Mouse (Mus musculus) embryonic facial prominence, embryonic 13.5 days (tissue): ENCODE data around the gene Fabp1. TPM values are rescaled to one million over a fixed set of nuclear protein-coding genes. Genes with fewer than 3 reads are reported as not detected.

Experiments used
- ATAC-seq: fragments of 200-750 bp; cut with Nextera tagmentation; 2 replicates; pipeline ENCODE4 v1.8.0; 2017; ENCODE audit warnings: low read depth; ENCODE audit not compliant: insufficient number of reproducible peaks, insufficient read depth, low FRiP score, low TSS enrichment
- H3K27ac ChIP-seq: fragments of 300-500 bp; sonication (generic); 2 replicates; pipeline ENCODE4 v1.5.1; 2015; ENCODE audit warnings: moderate library complexity, mild to moderate bottlenecking, inconsistent platforms
- H3K27me3 ChIP-seq: fragments of 300-500 bp; sonication (generic); 2 replicates; pipeline ENCODE4 v1.6.1; 2015; ENCODE audit warnings: mild to moderate bottlenecking, inconsistent platforms
- H3K36me3 ChIP-seq: fragments of 300-500 bp; sonication (generic); 2 replicates; pipeline ENCODE4 v1.6.1; 2015; ENCODE audit warnings: mild to moderate bottlenecking, inconsistent platforms
- H3K4me1 ChIP-seq: fragments of 300-500 bp; sonication (generic); 2 replicates; pipeline ENCODE4 v1.6.1; 2015; ENCODE audit warnings: inconsistent platforms
- H3K4me2 ChIP-seq: fragments of 300-500 bp; sonication (generic); 2 replicates; pipeline ENCODE4 v1.6.1; 2015; ENCODE audit warnings: moderate library complexity, mild to moderate bottlenecking, inconsistent platforms
- H3K4me3 ChIP-seq: fragments of 300-500 bp; sonication (generic); 2 replicates; pipeline ENCODE4 v1.5.1; 2015; ENCODE audit warnings: mild to moderate bottlenecking, inconsistent platforms
- H3K9ac ChIP-seq: fragments of 300-500 bp; sonication (generic); 2 replicates; pipeline ENCODE4 v1.6.1; 2015; ENCODE audit warnings: mild to moderate bottlenecking, inconsistent platforms
- H3K9me3 ChIP-seq: fragments of 300-500 bp; sonication (generic); 2 replicates; pipeline ENCODE4 v1.6.1; 2016; ENCODE audit warnings: inconsistent platforms
- WGBS: fragments of 180-500 bp; shearing (Covaris S2); methylation state at CpG from one replicate; pipeline ENCODE4 v1.1.7; 2015; ENCODE audit warnings: mixed read lengths; 5-methylcytosine and 5-hydroxymethylcytosine counted together
- polyA plus RNA-seq: library from polyadenylated mRNA; unstranded; fragments of >200 nt; fragmentation: Nextera tagmentation; extraction: Ambion mirVana; gene quantifications from 2 replicates; pipeline ENCODE4 v1.2.1, GENCODE M21; 2015

The Fabp1 gene
- polyA plus RNA-seq, 1 experiment from 2014 or later, result not detected

DNA sequence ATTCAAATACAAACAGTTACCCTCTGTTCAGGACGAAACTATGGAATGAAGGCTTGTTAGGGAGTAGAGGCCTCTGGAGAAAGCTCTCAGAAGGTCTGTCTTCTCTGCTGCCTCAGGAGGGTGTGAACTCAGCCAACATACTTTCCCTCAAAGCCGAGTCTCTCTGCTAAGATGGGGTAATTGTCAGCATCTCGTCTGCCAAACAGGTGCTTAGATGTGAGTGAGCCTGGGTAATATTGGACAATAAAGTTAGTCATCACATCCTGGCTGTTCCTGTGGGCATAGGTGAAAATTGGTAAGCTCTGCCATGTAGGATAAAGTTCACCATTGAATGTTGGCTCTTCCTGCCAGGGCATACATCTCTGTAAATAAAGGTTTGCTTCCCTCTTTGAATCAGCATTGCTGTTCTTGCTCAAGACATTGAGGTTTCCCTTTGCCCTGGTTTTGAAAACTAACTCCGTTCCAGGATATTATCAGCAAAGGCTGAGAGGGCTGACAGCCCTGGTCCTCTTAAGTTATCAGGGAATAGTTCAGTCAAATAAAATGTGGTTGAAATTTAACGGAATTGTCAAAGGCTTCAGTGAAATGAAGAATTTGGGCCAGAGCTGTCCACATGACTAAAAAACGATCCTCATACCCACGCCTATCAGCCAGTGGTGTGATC, 14.6 kb upstream of the Fabp1 start:
- H3K27ac ChIP-seq, result no peak overlapping the region
- H3K9ac ChIP-seq, result no peak overlapping the region
- H3K27me3 ChIP-seq, result no peaks in the 10 kb centered on the region
- WGBS, result 80% methylated on average over 7 of the region's 7 CpGs
- H3K36me3 ChIP-seq, result no peaks in the 10 kb centered on the region
- H3K4me1 ChIP-seq, result no peaks in the 10 kb centered on the region
- ATAC-seq, result no peak
- H3K4me2 ChIP-seq, result no peak overlapping the region
- H3K9me3 ChIP-seq, result no peaks in the 10 kb centered on the region
- no peak overlapping the region for H3K4me3 ChIP-seq

DNA sequence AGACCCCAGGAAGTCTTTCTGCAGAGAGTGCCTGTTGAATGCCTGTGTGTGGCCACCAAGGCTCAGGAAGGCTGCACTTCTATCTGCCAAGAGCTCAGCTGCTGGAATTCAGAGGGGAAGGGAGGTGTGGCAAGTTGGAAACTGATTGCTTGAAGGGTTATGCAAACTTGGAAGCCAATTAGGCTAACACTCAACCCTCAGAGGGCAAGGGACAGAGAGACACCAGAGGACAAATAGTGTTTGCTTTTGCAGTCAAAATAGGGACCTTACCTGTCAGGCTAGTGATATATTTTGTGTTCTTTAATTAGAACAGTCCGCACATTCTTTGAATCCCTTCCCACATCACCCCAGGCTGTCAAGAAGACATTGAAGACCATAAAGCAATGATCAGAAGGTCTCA, 10.0 kb upstream of the Fabp1 start:
- Histone ChIP-seq H3K9ac (no peak overlapping the region), H3K4me3 (no peak overlapping the region), H3K27me3 (no peaks in the 10 kb centered on the region), H3K9me3 (no peaks in the 10 kb centered on the region), H3K27ac (no peak overlapping the region), H3K36me3 (no peaks in the 10 kb centered on the region), H3K4me2 (no peak overlapping the region), H3K4me1 (no peaks in the 10 kb centered on the region)
- WGBS, result 59% methylated on average over 1 of the region's 1 CpGs
- ATAC-seq, result no peak

DNA sequence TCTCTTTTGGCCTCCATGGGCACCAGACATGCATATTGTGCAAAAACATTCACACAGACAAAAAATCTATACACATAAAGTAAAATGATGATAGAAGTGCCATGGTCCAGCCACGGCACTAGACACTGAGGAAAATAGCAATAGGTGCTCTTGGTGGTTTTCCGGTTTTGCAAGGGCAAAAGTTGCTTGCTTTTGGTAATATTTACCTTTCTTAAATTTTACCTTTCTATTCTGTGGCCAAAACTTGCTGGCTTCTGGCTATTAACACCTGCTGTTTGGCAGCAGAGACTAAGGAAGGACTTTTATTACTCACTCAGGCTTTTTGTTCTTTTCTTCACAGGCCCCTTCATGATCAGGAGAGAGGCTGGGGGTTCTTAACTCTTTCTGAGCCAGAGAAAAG, 9.1 kb upstream of the Fabp1 start:
- no peak overlapping the region for H3K4me2 ChIP-seq
- H3K27me3 ChIP-seq, result no peaks in the 10 kb centered on the region
- WGBS, result 87% methylated on average over 2 of the region's 2 CpGs
- no peaks in the 10 kb centered on the region for H3K4me1 ChIP-seq
- H3K36me3 ChIP-seq, result no peaks in the 10 kb centered on the region
- H3K9ac ChIP-seq, result no peak overlapping the region
- no peak overlapping the region for H3K27ac ChIP-seq
- H3K9me3 ChIP-seq, result no peaks in the 10 kb centered on the region
- H3K4me3 ChIP-seq, result no peak overlapping the region
- ATAC-seq, result no peak

DNA sequence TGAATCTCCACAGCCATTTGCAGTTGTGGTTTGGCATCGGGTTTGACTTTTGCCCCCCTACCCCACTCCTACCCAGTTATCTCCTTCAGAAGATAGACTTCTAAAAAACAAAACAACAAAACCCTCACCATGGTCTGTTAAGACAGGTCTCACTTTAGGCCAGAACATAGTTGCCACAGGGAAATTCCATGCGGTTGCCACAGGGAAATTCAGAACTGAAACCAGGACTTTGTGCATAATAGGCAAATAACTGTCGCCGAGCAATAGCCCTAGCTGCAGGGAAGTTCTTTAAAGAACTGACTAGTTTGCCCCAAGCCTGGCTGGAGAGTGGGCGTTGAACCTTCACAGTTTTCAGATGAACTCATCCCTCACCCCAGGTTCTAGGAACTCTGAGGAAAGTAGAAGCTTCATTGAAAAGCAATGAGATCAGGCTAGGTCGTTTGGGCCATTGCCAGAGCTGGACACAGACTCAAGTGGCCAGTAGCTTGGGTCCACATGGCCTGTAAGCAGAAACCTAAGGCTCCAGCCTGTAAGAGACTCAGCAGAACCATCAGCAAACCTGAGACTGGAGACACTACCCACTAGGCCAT, 6.4 kb upstream of the Fabp1 start:
- Histone ChIP-seq H3K4me1 (no peaks in the 10 kb centered on the region), H3K9me3 (no peaks in the 10 kb centered on the region), H3K4me2 (no peak overlapping the region), H3K36me3 (no peaks in the 10 kb centered on the region), H3K4me3 (no peak overlapping the region), H3K27ac (no peak overlapping the region), H3K27me3 (no peaks in the 10 kb centered on the region), H3K9ac (no peak overlapping the region)
- WGBS, result 78% methylated on average over 6 of the region's 6 CpGs
- no peak for ATAC-seq

DNA sequence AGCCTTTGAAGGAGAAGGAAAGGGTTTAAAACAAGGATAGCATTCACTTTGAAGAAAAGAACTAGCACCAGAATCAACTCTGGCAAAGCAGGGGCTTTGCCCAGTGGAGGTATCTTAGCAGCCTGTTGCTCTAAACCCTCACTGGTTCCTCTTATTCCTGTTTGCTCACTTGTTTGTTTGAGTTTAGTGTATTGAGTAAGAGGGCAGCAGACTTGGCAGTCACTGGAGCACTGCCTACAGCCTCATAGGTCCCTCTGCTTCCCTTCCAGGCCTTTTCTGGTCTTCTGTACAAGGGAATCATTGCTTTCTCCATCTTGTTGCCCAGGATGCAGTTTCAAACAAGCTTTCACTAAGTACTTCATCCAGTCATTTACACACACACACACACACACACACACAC, 3.5 kb upstream of the Fabp1 start:
- H3K27ac ChIP-seq, result no peak overlapping the region
- ATAC-seq, result no peak
- no peaks in the 10 kb centered on the region for H3K36me3 ChIP-seq

DNA sequence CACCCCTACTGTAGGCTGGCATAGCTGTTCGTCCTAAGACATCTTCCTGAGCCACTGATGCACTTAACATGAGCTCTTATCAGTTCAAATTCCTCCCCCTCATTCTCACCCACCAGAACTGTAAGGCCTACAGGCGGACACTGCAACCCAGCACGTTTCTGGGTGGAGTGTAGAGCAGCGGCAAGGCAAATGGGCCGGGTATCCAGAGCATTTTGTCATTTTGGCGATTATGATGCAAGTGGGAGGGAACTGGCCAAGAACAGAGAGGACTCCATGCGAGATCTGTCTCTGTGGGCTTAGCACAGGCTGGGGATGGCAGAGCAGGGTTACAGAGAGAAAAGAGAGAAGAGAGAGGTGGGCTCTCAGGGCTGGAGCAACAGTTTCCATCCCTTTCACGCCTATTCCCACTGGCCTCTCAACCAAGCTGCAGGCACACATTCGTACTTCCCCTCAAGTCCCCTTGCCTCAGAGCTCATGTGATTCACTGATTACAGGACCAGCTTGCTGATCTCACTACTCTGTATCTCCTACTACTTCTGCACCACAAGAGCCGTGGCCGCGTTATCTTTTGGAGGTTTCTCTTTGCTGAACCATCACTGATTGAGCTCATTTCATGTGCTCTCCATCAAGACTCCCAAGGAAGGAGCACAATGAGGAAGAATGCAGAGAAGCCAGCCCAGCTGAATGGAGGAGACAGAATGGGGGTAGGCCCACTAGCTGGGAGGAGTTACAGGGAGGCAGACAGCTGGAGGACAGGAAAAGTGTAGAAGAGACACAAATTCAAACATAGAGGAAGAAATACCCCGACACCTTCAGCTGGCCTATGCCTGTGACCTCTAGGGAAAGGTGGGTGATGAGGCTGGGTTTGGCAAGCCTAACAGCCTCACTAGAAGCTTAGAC, 1.7 kb upstream of the Fabp1 start:
- Histone ChIP-seq H3K27ac (no peak overlapping the region), H3K9ac (no peak overlapping the region), H3K9me3 (no peaks in the 10 kb centered on the region), H3K27me3 (no peaks in the 10 kb centered on the region), H3K36me3 (no peaks in the 10 kb centered on the region), H3K4me2 (no peak overlapping the region), H3K4me3 (no peak overlapping the region), H3K4me1 (no peaks in the 10 kb centered on the region)
- 84% methylated on average over 13 of the region's 13 CpGs for WGBS
- ATAC-seq, result no peak

More for the DNA sequence above, 3.5 kb upstream of the Fabp1 start:
- no peak overlapping the region for H3K4me3 ChIP-seq
- no peaks in the 10 kb centered on the region for H3K9me3 ChIP-seq
- no peaks in the 10 kb centered on the region for H3K27me3 ChIP-seq
- H3K4me1 ChIP-seq, result no peaks in the 10 kb centered on the region
- H3K4me2 ChIP-seq, result no peak overlapping the region
- H3K9ac ChIP-seq, result no peak overlapping the region

DNA sequence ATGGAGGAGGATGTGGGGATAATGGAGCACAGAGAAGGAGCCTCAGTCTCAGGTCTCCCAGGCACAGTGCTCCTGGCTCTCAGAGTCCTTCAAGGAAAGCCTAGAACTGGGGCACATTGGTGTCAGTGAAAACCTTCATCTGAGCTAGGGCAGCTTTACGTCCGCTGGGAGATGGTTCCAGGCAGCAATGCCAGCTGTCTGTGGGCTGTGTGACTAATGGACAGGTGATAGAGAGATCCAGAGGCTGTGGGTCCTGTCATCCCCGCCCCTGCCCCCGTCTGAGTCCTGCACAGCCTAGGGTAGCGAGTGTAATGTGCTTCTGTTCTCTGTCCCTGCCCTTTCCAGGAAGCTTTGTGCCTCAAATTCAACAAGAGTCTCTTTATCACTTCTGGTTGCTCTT, 2.3 kb downstream of the Fabp1 start:
- Histone ChIP-seq H3K4me3 (no peak overlapping the region), H3K4me2 (no peak overlapping the region), H3K27ac (no peak overlapping the region), H3K36me3 (no peaks in the 10 kb centered on the region), H3K27me3 (no peaks in the 10 kb centered on the region), H3K4me1 (no peaks in the 10 kb centered on the region), H3K9me3 (no peaks in the 10 kb centered on the region), H3K9ac (no peak overlapping the region)
- WGBS, result 52% methylated on average over 5 of the region's 5 CpGs
- no peak for ATAC-seq

DNA sequence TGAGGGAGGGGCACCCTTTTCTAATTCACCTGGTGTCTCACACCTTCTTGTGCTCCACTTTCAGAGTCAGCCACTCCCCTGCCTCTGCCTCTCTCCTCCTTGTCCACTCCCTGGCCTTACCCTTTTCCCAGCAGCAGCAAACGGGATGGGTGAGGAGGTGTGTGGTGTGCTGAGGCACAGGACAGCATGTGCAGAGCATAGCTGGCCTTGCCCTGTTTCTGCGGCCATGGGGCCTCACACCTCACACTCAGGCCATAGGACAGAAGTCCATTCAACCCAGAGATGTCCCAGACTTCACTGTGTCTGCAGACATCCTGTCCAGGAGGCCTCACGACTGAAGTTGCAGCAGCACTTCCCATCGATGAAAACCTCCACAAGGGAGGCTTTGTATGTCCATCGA, 4.0 kb downstream of the Fabp1 start:
- Histone ChIP-seq H3K27me3 (no peaks in the 10 kb centered on the region), H3K36me3 (no peaks in the 10 kb centered on the region), H3K4me1 (no peaks in the 10 kb centered on the region), H3K9ac (no peak overlapping the region), H3K27ac (no peak overlapping the region), H3K4me3 (no peak overlapping the region), H3K9me3 (no peaks in the 10 kb centered on the region), H3K4me2 (no peak overlapping the region)
- ATAC-seq, result no peak
- 79% methylated on average over 5 of the region's 5 CpGs for WGBS

DNA sequence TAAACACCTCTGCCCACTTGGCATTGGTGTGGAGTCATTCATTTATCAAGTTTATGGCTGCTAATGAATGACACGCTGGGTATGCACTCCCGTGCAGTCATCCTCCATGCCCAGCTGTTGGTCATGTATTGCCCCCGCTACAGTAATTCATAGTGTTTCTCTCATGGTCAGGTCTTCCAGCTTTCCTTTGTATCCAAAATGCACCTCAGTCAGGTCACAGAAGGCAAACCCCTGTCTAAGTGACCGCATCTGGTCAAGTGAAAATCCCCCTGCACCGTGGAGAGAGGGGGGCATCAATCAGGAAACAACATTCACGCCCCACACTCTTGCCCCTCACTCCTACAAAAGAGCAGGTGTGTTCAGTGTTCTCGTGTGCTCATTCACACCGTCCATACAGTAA, 4.5 kb downstream of the Fabp1 start:
- no peak for ATAC-seq
- Histone ChIP-seq H3K9ac (no peak overlapping the region), H3K36me3 (no peaks in the 10 kb centered on the region), H3K4me1 (no peaks in the 10 kb centered on the region), H3K27me3 (no peaks in the 10 kb centered on the region), H3K4me3 (no peak overlapping the region), H3K9me3 (no peaks in the 10 kb centered on the region), H3K27ac (no peak overlapping the region), H3K4me2 (no peak overlapping the region)
- WGBS, result 91% methylated on average over 8 of the region's 8 CpGs

DNA sequence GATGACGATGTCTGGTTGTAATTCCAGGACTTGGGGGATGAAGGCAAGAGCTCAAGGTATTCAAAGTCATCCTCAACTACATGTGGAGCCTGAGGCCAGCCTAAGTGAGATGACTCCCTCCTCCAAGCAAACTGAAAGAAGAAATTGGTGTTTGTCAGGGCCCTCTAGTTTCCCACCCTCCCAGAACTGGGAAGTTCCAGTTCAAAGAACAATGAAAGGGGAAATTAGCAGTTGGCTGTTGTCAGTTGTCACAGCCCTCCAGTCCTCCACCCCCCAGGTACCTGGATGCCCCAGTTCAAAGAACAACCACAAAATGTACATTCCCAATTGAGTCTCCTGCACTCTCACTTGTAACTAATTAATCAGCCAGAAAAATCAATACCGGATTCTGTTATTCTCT, 9.1 kb downstream of the Fabp1 start:
- H3K36me3 ChIP-seq, result no peaks in the 10 kb centered on the region
- no peak overlapping the region for H3K4me3 ChIP-seq
- no peak overlapping the region for H3K4me2 ChIP-seq
- WGBS, result 78% methylated on average over 2 of the region's 2 CpGs
- H3K27me3 ChIP-seq, result no peaks in the 10 kb centered on the region
- no peak overlapping the region for H3K9ac ChIP-seq
- ATAC-seq, result no peak
- H3K27ac ChIP-seq, result no peak overlapping the region
- no peaks in the 10 kb centered on the region for H3K9me3 ChIP-seq
- no peaks in the 10 kb centered on the region; the same call in 1 of the 2 replicates for H3K4me1 ChIP-seq

DNA sequence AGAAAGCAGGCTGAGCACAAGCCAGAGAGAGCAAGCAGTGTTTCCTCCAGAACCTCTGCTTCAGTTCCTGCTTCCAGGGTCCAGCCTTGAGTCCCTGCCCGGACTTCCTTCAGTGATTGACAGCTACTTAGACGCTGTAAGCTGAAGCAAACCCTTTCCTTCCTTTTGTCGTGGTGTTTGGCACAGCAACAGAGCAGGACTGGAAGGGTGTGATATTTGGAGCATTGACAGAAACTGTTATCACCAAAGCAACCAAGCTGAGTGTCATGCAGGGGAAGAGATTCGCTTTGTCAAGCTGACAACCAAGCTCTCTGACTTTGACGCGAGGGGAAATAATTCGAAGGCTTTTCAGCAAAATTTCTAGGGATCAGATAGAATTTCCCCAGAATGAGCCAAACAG, 12.3 kb downstream of the Fabp1 start:
- Histone ChIP-seq H3K9me3 (no peaks in the 10 kb centered on the region), H3K27me3 (no peaks in the 10 kb centered on the region), H3K4me1 (no peaks in the 10 kb centered on the region; the same call in 1 of the 2 replicates), H3K27ac (no peak overlapping the region), H3K4me2 (no peak overlapping the region), H3K9ac (no peak overlapping the region), H3K4me3 (no peak overlapping the region), H3K36me3 (no peaks in the 10 kb centered on the region)
- 68% methylated on average over 7 of the region's 7 CpGs for WGBS
- no peak for ATAC-seq

DNA sequence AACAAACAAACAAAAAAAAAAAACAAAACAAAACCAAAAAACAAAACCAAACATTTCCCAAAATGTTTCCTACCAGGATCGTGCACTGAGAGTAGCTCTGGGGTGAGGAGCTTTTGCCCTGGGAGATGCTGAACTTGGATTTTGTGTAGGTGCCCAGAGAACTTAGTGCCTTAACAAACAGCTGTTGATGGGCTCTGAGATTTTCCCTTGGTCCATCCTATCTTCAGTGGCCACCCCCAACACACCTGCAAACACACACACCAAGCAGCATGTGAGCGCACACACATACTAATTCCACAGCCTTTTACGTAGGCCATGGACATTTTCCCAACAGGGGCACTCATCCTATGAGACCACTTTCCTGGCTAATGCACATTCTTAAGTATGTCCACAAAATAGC, 12.8 kb downstream of the Fabp1 start:
- Histone ChIP-seq H3K4me2 (no peak overlapping the region), H3K36me3 (no peaks in the 10 kb centered on the region), H3K9ac (no peak overlapping the region), H3K9me3 (no peaks in the 10 kb centered on the region), H3K27ac (no peak overlapping the region), H3K4me3 (no peak overlapping the region), H3K4me1 (no peaks in the 10 kb centered on the region; the same call in 1 of the 2 replicates), H3K27me3 (no peaks in the 10 kb centered on the region)
- ATAC-seq, result no peak
- 91% methylated on average over 3 of the region's 3 CpGs for WGBS
